Mouse (Mus musculus): ENCODE data around the gene Otop2. TPM values are rescaled to one million over a fixed set of nuclear protein-coding genes. Genes with fewer than 3 reads are reported as not detected.

Otop2 gene
- polyA plus RNA-seq, 1 experiment from 2014 or later, result 0.31 TPM

DNA sequence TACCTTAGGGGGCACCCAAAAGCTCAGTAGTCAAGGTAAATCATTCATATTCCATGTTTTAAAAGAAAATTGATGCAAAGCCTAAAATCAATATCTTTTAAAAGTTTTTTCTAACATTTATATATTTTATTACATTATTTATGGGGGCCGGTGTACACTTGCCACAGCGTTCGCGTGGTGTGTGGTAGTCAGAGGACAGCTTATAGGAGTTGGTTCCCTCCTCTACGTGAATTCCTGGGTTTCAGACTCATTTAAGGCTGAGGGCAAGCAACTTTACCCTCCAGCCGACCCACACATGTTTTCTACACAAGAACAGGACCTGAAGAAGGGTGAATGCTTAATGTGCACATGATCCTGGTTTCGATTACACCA is 29.4 kb upstream of the Otop2 start:
- no peaks in the 10 kb centered on the region for H3K36me3 ChIP-seq
- peak overlapping the region; percentile 72 for H3K4me3 ChIP-seq
- H3K4me1 ChIP-seq, result peaks cover 16% of the 10 kb centered on the region
- H3K9me3 ChIP-seq, result no peaks in the 10 kb centered on the region
- peak overlapping the region; percentile 89 for H3K27ac ChIP-seq
- H3K27me3 ChIP-seq, result no peaks in the 10 kb centered on the region
- H3K9ac ChIP-seq, result peak overlapping the region; percentile 47
- 12% methylated on average over 7 of the region's 7 CpGs for WGBS
- H3K4me2 ChIP-seq, result peak overlapping the region; percentile 67
- no peak for ATAC-seq (ENCODE audit: insufficient number of reproducible peaks, low FRiP score, low TSS enrichment, low read depth)

DNA sequence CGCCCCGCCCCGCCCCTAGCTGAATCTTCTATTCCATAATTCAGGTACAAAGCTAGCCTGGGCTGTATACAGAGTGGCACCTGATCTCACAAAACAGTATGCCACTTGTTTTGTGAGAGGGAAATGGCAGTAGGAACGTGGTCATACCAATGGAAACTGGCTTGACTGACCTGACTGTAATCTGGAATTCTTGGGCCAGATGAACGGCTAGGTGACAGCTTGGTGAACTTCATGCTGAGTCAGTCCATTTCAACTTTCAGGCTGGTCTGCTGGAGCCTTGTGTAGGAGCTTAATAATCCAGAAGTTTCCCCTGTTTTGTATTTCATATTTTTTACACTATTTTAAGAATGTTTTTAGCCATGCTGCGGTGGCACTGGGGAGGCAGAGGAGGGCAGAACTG is 28.8 kb upstream of the Otop2 start:
- H3K4me2 ChIP-seq, result no peak overlapping the region
- ATAC-seq (ENCODE audit: insufficient number of reproducible peaks, low FRiP score, low TSS enrichment, low read depth), result no peak
- no peak overlapping the region for H3K4me3 ChIP-seq
- H3K4me1 ChIP-seq, result peaks cover 16% of the 10 kb centered on the region
- WGBS, result 70% methylated on average over 6 of the region's 6 CpGs
- no peak overlapping the region for H3K27ac ChIP-seq
- no peaks in the 10 kb centered on the region for H3K9me3 ChIP-seq
- no peak overlapping the region for H3K9ac ChIP-seq
- H3K36me3 ChIP-seq, result no peaks in the 10 kb centered on the region
- no peaks in the 10 kb centered on the region for H3K27me3 ChIP-seq

DNA sequence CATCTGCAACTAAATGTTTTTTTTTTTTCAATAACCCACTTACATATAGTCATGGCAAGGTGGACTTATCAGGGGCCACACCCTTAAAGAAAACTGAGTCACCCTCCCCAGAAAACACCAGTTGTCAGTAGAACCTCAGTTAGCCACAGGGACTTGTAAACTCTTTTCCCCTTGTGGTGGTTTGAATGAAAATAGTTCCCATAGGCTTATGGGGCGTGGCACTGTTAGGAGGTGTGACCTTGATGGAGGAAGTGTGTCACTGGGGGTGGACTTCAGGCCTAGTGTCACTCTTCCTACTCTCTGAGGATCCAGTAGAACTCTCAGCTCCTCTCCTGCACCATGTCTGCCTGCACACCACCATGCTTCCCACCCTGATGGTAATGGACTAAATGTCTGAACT is 27.2 kb upstream of the Otop2 start:
- Histone ChIP-seq H3K9me3 (no peaks in the 10 kb centered on the region), H3K4me2 (no peak overlapping the region), H3K4me3 (no peak overlapping the region), H3K4me1 (peaks cover 16% of the 10 kb centered on the region), H3K9ac (no peak overlapping the region), H3K27ac (no peak overlapping the region), H3K27me3 (no peaks in the 10 kb centered on the region), H3K36me3 (no peaks in the 10 kb centered on the region)
- ATAC-seq (ENCODE audit: insufficient number of reproducible peaks, low FRiP score, low TSS enrichment, low read depth), result no peak
- 46% methylated on average over 1 of the region's 1 CpGs for WGBS

DNA sequence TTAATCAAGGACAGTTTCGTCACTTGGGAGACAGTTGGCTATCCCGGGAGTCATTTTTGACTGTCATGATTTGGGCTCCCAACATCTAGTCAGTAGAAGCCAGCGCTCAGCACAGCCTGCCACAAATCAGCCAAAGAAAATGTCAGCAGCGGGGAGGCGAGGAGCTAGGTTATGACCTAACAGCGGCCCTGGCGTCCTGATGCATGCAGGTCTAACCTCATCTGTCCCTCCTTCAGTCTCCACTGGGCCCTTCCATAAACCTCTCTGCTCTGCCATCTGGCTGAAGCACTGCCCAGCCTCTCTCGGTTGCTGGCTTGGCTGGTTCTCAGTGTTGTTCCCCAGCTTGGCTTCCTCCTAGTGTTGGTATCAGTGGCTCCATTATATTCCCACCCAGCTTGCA is 24.7 kb upstream of the Otop2 start:
- Histone ChIP-seq H3K4me1 (peaks cover 5% of the 10 kb centered on the region; the same call in 1 of the 2 replicates), H3K27me3 (no peaks in the 10 kb centered on the region; the same call in 1 of the 2 replicates), H3K4me2 (no peak overlapping the region), H3K4me3 (no peak overlapping the region), H3K27ac (no peak overlapping the region), H3K36me3 (no peaks in the 10 kb centered on the region), H3K9me3 (no peaks in the 10 kb centered on the region), H3K9ac (no peak overlapping the region)
- WGBS, result 64% methylated on average over 8 of the region's 8 CpGs
- ATAC-seq (ENCODE audit: insufficient number of reproducible peaks, low FRiP score, low TSS enrichment, low read depth), result no peak

GRCm38 (mm10) chr11:115282723-115283485 is 24.1 kb upstream of the Otop2 start:
- H3K4me1 ChIP-seq, result peaks cover 1% of the 10 kb centered on the region; the same call in 1 of the 2 replicates
- 81% methylated on average over 8 of the region's 8 CpGs for WGBS
- no peak overlapping the region for H3K9ac ChIP-seq
- H3K27me3 ChIP-seq, result no peaks in the 10 kb centered on the region; the same call in 1 of the 2 replicates
- H3K4me3 ChIP-seq, result no peak overlapping the region
- no peaks in the 10 kb centered on the region for H3K36me3 ChIP-seq
- H3K9me3 ChIP-seq, result no peaks in the 10 kb centered on the region
- ATAC-seq (ENCODE audit: insufficient number of reproducible peaks, low FRiP score, low TSS enrichment, low read depth), result no peak
- H3K4me2 ChIP-seq, result no peak overlapping the region
- H3K27ac ChIP-seq, result no peak overlapping the region

DNA sequence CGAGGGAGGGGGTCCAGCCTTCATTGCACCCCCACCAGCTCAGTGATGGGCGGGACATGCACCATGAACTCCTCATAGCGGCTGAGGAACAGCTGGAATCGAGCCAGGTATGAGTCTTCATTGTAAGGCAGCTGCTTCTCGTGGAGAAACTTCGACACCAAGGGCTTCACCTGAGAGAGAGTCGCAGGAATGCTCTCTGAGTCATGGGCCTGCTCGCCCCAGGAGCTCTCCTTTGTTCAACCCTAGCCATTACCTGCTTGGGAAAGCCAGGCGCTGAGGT is 23.5 kb upstream of the Otop2 start:
- H3K4me3 ChIP-seq, result no peak overlapping the region
- no peak overlapping the region for H3K27ac ChIP-seq
- no peaks in the 10 kb centered on the region for H3K36me3 ChIP-seq
- H3K9ac ChIP-seq, result no peak overlapping the region
- ATAC-seq (ENCODE audit: insufficient number of reproducible peaks, low FRiP score, low TSS enrichment, low read depth), result no peak
- H3K9me3 ChIP-seq, result no peaks in the 10 kb centered on the region
- H3K4me1 ChIP-seq, result no peaks in the 10 kb centered on the region
- H3K27me3 ChIP-seq, result no peaks in the 10 kb centered on the region; the same call in 1 of the 2 replicates
- H3K4me2 ChIP-seq, result no peak overlapping the region
- 58% methylated on average over 9 of the region's 9 CpGs for WGBS

DNA sequence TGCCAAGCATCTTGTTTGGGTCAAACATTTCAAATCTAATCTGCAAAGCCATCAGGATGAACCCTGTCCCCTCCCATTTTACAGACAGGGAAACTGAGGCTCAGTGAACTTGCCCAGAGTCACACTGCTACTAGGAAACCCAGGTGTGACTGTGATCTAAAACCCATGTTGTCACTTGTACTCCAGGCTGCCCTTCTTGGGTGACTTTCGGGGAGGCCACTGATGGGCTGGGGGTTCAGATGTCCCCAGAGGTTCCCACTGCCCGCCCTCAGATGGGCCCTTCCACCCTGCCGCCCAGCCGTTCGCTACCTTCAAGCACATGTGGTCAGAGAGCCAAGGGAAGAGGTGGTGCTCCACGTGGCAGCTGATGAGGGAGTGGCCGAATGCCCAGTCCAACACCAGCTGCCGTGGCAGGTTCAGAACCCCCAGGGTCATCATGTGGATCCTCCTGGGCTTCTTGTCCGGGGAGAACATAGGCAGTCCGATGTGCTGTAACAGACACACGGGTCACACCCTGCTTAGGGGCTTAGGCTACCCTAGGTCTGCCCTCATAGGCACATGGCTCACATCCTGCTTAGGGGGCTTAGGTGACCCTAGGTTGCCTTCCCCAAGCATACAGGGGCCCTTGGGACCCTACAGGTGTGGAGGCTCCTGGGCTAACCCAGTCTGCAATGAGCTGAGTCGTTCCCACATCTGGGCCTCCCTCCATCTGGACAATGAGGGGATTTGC is 22.9 kb upstream of the Otop2 start:
- Histone ChIP-seq H3K4me2 (no peak overlapping the region), H3K9me3 (no peaks in the 10 kb centered on the region), H3K4me1 (no peaks in the 10 kb centered on the region), H3K9ac (no peak overlapping the region), H3K4me3 (no peak overlapping the region), H3K36me3 (no peaks in the 10 kb centered on the region), H3K27me3 (no peaks in the 10 kb centered on the region; the same call in 1 of the 2 replicates), H3K27ac (no peak overlapping the region)
- WGBS, result 76% methylated on average over 12 of the region's 12 CpGs
- ATAC-seq (ENCODE audit: insufficient number of reproducible peaks, low FRiP score, low TSS enrichment, low read depth), result no peak

DNA sequence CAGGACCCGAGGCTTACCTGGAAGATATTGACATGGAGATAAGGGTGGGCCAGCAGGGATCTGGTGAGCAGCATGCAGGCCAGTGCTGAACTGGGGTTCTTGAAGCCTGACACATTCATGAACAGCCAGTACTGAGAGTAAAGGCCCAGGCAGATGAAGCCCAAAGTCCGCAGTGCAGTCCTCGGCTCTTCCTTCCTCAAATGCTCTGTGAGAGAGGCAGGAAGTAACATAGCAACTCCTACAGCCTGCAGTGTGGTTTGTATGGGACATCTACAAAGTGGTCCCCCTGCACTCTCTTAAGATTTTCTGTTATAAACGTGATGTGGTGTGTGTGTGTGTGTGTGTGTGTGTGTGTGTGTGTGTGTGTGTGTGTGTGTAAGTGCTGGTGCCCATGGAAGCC is 21.7 kb upstream of the Otop2 start:
- H3K4me3 ChIP-seq, result no peak overlapping the region
- no peak overlapping the region for H3K27ac ChIP-seq
- H3K4me2 ChIP-seq, result no peak overlapping the region
- no peaks in the 10 kb centered on the region for H3K4me1 ChIP-seq
- H3K9me3 ChIP-seq, result no peaks in the 10 kb centered on the region
- H3K27me3 ChIP-seq, result no peaks in the 10 kb centered on the region; the same call in 1 of the 2 replicates
- H3K9ac ChIP-seq, result no peak overlapping the region
- ATAC-seq (ENCODE audit: insufficient number of reproducible peaks, low FRiP score, low TSS enrichment, low read depth), result no peak
- H3K36me3 ChIP-seq, result no peaks in the 10 kb centered on the region
- WGBS, result 61% methylated on average over 4 of the region's 4 CpGs

DNA sequence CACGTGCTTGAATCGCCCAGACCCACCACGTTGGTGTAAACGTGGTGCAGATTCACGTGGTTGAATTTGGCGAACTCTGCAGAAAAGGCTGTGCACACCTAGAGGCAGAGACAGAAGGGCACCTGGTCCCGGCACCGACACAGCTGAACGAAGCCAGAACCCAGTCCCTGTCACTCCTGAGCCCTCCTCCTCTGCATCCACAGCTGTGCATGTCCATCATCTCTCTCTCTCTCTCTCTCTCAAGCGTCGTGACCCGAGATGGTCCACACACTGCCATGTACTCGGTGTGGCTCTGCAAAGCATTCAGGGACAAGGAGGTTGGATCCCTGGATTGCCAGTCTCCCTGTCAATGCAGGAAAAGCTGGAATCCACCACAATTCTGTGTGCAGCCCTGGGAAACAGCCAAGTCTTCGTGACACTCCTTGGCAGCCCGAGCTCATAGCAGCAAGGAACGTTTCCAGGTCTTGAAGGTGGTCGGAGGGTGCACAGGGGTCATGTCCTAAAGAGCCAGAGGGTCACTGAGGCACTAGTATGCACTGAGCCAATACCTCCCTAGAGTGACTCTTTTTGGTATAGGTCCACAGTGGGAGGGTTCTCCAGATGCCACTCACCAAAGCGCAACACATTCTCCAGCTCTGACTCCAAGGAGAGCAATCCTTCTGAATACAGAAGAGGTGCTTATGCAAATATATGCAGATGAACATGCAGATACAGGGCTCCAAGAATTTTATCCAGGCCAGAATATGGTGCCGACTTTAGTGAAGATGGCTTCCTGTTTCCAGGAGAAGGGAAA is 20.6 kb upstream of the Otop2 start:
- Histone ChIP-seq H3K9me3 (no peaks in the 10 kb centered on the region), H3K4me2 (no peak overlapping the region), H3K36me3 (no peaks in the 10 kb centered on the region), H3K4me1 (no peaks in the 10 kb centered on the region), H3K9ac (no peak overlapping the region), H3K4me3 (no peak overlapping the region), H3K27ac (no peak overlapping the region), H3K27me3 (no peaks in the 10 kb centered on the region; the same call in 1 of the 2 replicates)
- 70% methylated on average over 19 of the region's 19 CpGs for WGBS
- no peak for ATAC-seq (ENCODE audit: insufficient number of reproducible peaks, low FRiP score, low TSS enrichment, low read depth)

- Histone ChIP-seq H3K9ac (no peak overlapping the region), H3K4me2 (no peak overlapping the region), H3K4me1 (no peaks in the 10 kb centered on the region), H3K9me3 (no peaks in the 10 kb centered on the region), H3K4me3 (no peak overlapping the region), H3K27me3 (no peaks in the 10 kb centered on the region; the same call in 1 of the 2 replicates), H3K36me3 (no peaks in the 10 kb centered on the region), H3K27ac (no peak overlapping the region)
- ATAC-seq (ENCODE audit: insufficient number of reproducible peaks, low FRiP score, low TSS enrichment, low read depth), result no peak
- 84% methylated on average over 5 of the region's 5 CpGs for WGBS
Measured at GRCm38 (mm10) chr11:115287386-115287785, 19.6 kb upstream of the Otop2 start.

DNA sequence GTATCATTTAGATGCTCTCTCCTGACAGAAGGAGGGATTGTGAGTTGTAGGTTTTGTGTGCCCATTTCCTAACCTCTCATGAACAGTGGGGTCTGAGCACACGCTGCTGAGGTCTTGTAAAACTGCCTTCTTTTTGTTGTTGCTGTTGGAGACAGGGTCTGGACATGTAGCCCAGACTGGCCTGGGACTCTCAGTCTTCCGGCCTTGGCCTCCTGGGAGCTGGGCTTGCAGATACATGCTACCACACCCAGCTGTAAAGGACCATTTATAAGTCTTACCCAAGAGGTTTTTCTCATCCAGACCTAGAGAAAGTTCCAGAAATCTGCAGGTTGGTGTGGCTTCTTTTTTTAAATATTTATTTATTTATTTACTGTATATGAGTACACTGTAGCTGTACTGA is 18.7 kb upstream of the Otop2 start:
- Histone ChIP-seq H3K4me2 (no peak overlapping the region), H3K36me3 (no peaks in the 10 kb centered on the region), H3K9ac (no peak overlapping the region), H3K27me3 (no peaks in the 10 kb centered on the region; the same call in 1 of the 2 replicates), H3K4me3 (no peak overlapping the region), H3K4me1 (no peaks in the 10 kb centered on the region), H3K27ac (no peak overlapping the region), H3K9me3 (no peaks in the 10 kb centered on the region)
- WGBS, result 77% methylated on average over 2 of the region's 2 CpGs
- ATAC-seq (ENCODE audit: insufficient number of reproducible peaks, low FRiP score, low TSS enrichment, low read depth), result no peak

GRCm38 (mm10) chr11:115289885-115290284 is 17.1 kb upstream of the Otop2 start:
- Histone ChIP-seq H3K27ac (no peak overlapping the region), H3K9me3 (no peaks in the 10 kb centered on the region), H3K36me3 (no peaks in the 10 kb centered on the region), H3K4me1 (no peaks in the 10 kb centered on the region), H3K27me3 (no peaks in the 10 kb centered on the region; the same call in 1 of the 2 replicates), H3K4me2 (no peak overlapping the region), H3K4me3 (no peak overlapping the region), H3K9ac (no peak overlapping the region)
- 72% methylated on average over 8 of the region's 8 CpGs for WGBS
- ATAC-seq (ENCODE audit: insufficient number of reproducible peaks, low FRiP score, low TSS enrichment, low read depth), result no peak
